Mouse (Mus musculus): ENCODE results near the gene Olfr344. TPM values are rescaled to one million over a fixed set of nuclear protein-coding genes. Genes with fewer than 3 reads are reported as not detected.

Olfr344 gene
- not detected in 2 replicates for polyA plus RNA-seq (2014; fragmentation: Nextera tagmentation; extraction: Ambion mirVana)

DNA sequence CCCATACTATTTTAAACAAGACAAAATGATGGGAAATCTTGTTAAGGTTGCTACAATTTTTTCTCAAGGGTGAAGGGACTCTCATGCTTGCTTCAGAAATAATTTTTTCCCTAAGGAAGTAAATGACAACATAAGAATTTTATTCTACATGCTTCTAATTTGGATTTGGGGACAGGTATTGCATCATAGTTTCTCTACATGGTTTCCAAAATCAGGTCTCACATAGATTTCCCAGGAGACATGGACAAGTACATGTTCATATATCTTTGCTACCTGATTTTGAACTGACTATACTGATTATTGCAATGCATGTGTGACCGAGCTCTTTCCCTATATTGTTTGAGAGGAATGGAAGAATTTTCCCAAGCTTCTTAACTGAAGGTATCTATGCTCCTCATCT is at the start of gene Olfr344:
Gene Olfr344 (plus strand): TSS at position 301 of the 400 bp plus-strand sequence.
- no peak within 1 kb of the TSS for H3K9ac ChIP-seq (ENCODE audit: low read length)
- 66% methylated on average over 1 of the region's 1 CpGs for WGBS
- no peak for ATAC-seq (ENCODE audit: insufficient number of reproducible peaks, insufficient read depth, low FRiP score, low read depth)

GRCm38 (mm10) chr2:36524698-36525097 is 41.8 kb upstream of the Olfr344 start, which contains the start of gene Olfr342:
TSS of gene Olfr342 (plus strand) at chr2:36524998.
- H3K36me3 ChIP-seq (ENCODE audit: control insufficient read depth, insufficient read depth, low read length) = no peaks in the 10 kb centered on the region
- no peak within 1 kb of the TSS for H3K4me3 ChIP-seq (ENCODE audit: control insufficient read depth in 1 of 2, insufficient read depth in 1 of 2, low read depth in 1 of 2, low read length in 2 of 2)
- no peak for ATAC-seq (ENCODE audit: insufficient number of reproducible peaks, insufficient read depth, low FRiP score, low read depth)
- H3K9ac ChIP-seq (ENCODE audit: low read length) = no peak within 1 kb of the TSS
- H3K27ac ChIP-seq (replicated peaks in 1 of 2; ENCODE audit: control insufficient read depth in 1 of 2, insufficient read depth in 1 of 2, low read depth in 2 of 2, low read length in 2 of 2) = no peak within 1 kb of the TSS
- H3K27me3 ChIP-seq (ENCODE audit: control insufficient read depth, insufficient read depth, low read length) = no peaks in the 10 kb centered on the region
- no peaks in the 10 kb centered on the region for H3K4me1 ChIP-seq (ENCODE audit: control insufficient read depth in 2 of 2, insufficient read depth in 2 of 2, low read length in 2 of 2)
- peaks cover 13% of the 10 kb centered on the region; the same call in 1 of the 2 replicates for H3K9me3 ChIP-seq (ENCODE audit: control insufficient read depth, low read length)
- no peak within 1 kb of the TSS for H3K4me2 ChIP-seq (ENCODE audit: low read length)
- WGBS = 56% methylated on average over 3 of the region's 3 CpGs

More for the DNA sequence above, at the start of gene Olfr344:
- no peak within 1 kb of the TSS for H3K27ac ChIP-seq (replicated peaks in 1 of 2; ENCODE audit: control insufficient read depth in 1 of 2, insufficient read depth in 1 of 2, low read depth in 2 of 2, low read length in 2 of 2)
- H3K4me3 ChIP-seq (ENCODE audit: control insufficient read depth in 1 of 2, insufficient read depth in 1 of 2, low read depth in 1 of 2, low read length in 2 of 2) = no peak within 1 kb of the TSS
- H3K4me1 ChIP-seq (ENCODE audit: control insufficient read depth in 2 of 2, insufficient read depth in 2 of 2, low read length in 2 of 2) = no peaks in the 10 kb centered on the region
- 0 out of 2 replicates have a peak, but pooled peaks cover 8% of the 10 kb centered on the region for H3K9me3 ChIP-seq (ENCODE audit: control insufficient read depth, low read length)
- no peaks in the 10 kb centered on the region for H3K36me3 ChIP-seq (ENCODE audit: control insufficient read depth, insufficient read depth, low read length)
- no peaks in the 10 kb centered on the region for H3K27me3 ChIP-seq (ENCODE audit: control insufficient read depth, insufficient read depth, low read length)
- H3K4me2 ChIP-seq (ENCODE audit: low read length) = no peak within 1 kb of the TSS

DNA sequence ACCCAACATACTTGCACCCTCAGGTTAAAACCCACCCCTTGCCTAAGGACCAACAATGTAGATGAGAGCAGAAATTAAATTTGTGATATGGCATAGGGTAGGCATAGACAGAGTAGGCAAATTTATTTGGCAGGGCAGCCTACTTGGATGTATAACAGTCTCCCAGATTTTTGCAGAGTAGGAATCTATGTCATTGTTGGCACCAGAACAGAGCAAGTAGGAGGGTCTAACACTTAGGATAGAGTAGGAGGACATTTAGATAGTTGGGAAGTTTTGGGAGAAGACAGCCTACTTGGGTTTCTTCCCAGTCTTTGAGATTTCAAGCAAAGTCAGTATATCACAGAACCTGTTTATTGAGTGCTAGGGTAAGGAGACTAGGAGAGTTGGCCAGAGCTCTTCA is 1.3 kb upstream of the Olfr344 start:
- no peak overlapping the region for H3K9ac ChIP-seq (ENCODE audit: low read length)
- no peak overlapping the region for H3K4me2 ChIP-seq (ENCODE audit: low read length)
- no peak overlapping the region for H3K4me3 ChIP-seq (ENCODE audit: control insufficient read depth in 1 of 2, insufficient read depth in 1 of 2, low read depth in 1 of 2, low read length in 2 of 2)
- 0 out of 2 replicates have a peak, but pooled peaks cover 8% of the 10 kb centered on the region for H3K9me3 ChIP-seq (ENCODE audit: control insufficient read depth, low read length)
- no peak overlapping the region for H3K27ac ChIP-seq (replicated peaks in 1 of 2; ENCODE audit: control insufficient read depth in 1 of 2, insufficient read depth in 1 of 2, low read depth in 2 of 2, low read length in 2 of 2)
- H3K4me1 ChIP-seq (ENCODE audit: control insufficient read depth in 2 of 2, insufficient read depth in 2 of 2, low read length in 2 of 2) = no peaks in the 10 kb centered on the region
- H3K27me3 ChIP-seq (ENCODE audit: control insufficient read depth, insufficient read depth, low read length) = no peaks in the 10 kb centered on the region
- no peak for ATAC-seq (ENCODE audit: insufficient number of reproducible peaks, insufficient read depth, low FRiP score, low read depth)
- no peaks in the 10 kb centered on the region for H3K36me3 ChIP-seq (ENCODE audit: control insufficient read depth, insufficient read depth, low read length)

DNA sequence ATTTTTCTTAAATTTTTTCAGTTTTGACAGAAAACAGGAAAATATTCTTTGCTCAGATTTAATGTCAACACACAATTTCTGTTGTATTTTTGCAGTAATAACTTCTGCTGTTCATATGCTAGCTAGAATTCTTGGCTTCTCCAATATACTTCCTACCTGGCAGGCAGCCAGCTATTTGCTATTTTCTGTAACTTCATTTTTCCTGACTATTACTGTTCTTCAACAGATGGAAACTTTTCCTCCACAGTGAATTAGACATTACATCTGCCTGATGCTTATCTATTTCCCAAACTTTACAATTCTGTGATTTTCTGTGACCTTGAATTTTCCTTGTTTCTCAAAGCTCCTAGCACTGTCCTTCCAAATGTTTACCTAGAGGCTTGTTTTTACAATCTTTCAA is 560 bp downstream of the Olfr344 start:
- Histone ChIP-seq H3K4me1 (ENCODE audit: control insufficient read depth in 2 of 2, insufficient read depth in 2 of 2, low read length in 2 of 2) (no peaks in the 10 kb centered on the region), H3K4me3 (ENCODE audit: control insufficient read depth in 1 of 2, insufficient read depth in 1 of 2, low read depth in 1 of 2, low read length in 2 of 2) (no peak overlapping the region), H3K4me2 (ENCODE audit: low read length) (no peak overlapping the region), H3K9me3 (ENCODE audit: control insufficient read depth, low read length) (0 out of 2 replicates have a peak, but pooled peaks cover 8% of the 10 kb centered on the region), H3K9ac (ENCODE audit: low read length) (no peak overlapping the region), H3K27me3 (ENCODE audit: control insufficient read depth, insufficient read depth, low read length) (no peaks in the 10 kb centered on the region), H3K27ac (replicated peaks in 1 of 2; ENCODE audit: control insufficient read depth in 1 of 2, insufficient read depth in 1 of 2, low read depth in 2 of 2, low read length in 2 of 2) (no peak overlapping the region), H3K36me3 (ENCODE audit: control insufficient read depth, insufficient read depth, low read length) (no peaks in the 10 kb centered on the region)
- no peak for ATAC-seq (ENCODE audit: insufficient number of reproducible peaks, insufficient read depth, low FRiP score, low read depth)

DNA sequence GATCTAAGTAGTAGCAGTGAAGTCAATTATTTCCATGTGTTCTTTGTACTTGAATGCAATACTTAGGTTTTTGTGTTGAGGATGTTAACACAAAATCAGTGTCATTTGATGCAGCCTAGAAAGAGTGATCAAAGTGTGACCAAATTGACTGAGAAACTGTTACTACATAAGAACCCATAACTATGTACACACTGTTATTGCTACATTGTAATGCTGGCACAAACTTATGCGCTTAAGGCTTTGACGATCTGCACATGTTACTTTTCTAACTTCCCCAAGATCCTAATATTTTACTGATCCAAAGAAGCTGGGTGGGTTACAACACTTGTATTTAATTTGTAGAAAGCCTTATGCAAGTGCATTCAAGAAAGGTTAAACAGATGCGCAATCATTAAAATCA is 1.4 kb downstream of the Olfr344 start:
- H3K4me1 ChIP-seq (ENCODE audit: control insufficient read depth in 2 of 2, insufficient read depth in 2 of 2, low read length in 2 of 2) = no peaks in the 10 kb centered on the region
- H3K36me3 ChIP-seq (ENCODE audit: control insufficient read depth, insufficient read depth, low read length) = no peaks in the 10 kb centered on the region
- H3K4me2 ChIP-seq (ENCODE audit: low read length) = no peak overlapping the region
- H3K9ac ChIP-seq (ENCODE audit: low read length) = no peak overlapping the region
- ATAC-seq (ENCODE audit: insufficient number of reproducible peaks, insufficient read depth, low FRiP score, low read depth) = no peak
- no peaks in the 10 kb centered on the region for H3K27me3 ChIP-seq (ENCODE audit: control insufficient read depth, insufficient read depth, low read length)
- H3K4me3 ChIP-seq (ENCODE audit: control insufficient read depth in 1 of 2, insufficient read depth in 1 of 2, low read depth in 1 of 2, low read length in 2 of 2) = no peak overlapping the region
- H3K27ac ChIP-seq (replicated peaks in 1 of 2; ENCODE audit: control insufficient read depth in 1 of 2, insufficient read depth in 1 of 2, low read depth in 2 of 2, low read length in 2 of 2) = no peak overlapping the region
- WGBS = 89% methylated on average over 3 of the region's 3 CpGs
- H3K9me3 ChIP-seq (ENCODE audit: control insufficient read depth, low read length) = 0 out of 2 replicates have a peak, but pooled peaks cover 8% of the 10 kb centered on the region

Other genes starting within 250 kb of the Olfr344 start
- gene Olfr338, start 193.1 kb upstream of the Olfr344 start, polyA plus RNA-seq (2014; fragmentation: Nextera tagmentation; extraction: Ambion mirVana) = not detected in 2 replicates
- gene Olfr339, start 147.7 kb upstream of the Olfr344 start, polyA plus RNA-seq (2014; fragmentation: Nextera tagmentation; extraction: Ambion mirVana) = not detected in 2 replicates
- gene Olfr340, start 114.1 kb upstream of the Olfr344 start, polyA plus RNA-seq (2014; fragmentation: Nextera tagmentation; extraction: Ambion mirVana) = not detected in 2 replicates
- gene Olfr341, start 84.2 kb upstream of the Olfr344 start, polyA plus RNA-seq (2014; fragmentation: Nextera tagmentation; extraction: Ambion mirVana) = not detected in 2 replicates
- gene Olfr342, start 41.7 kb upstream of the Olfr344 start, polyA plus RNA-seq (2014; fragmentation: Nextera tagmentation; extraction: Ambion mirVana) = not detected in 2 replicates
- not detected in 2 replicates for gene Olfr345, start 73.4 kb downstream of the Olfr344 start, polyA plus RNA-seq (2014; fragmentation: Nextera tagmentation; extraction: Ambion mirVana)
- not detected in 2 replicates for gene Olfr346, start 119.1 kb downstream of the Olfr344 start, polyA plus RNA-seq (2014; fragmentation: Nextera tagmentation; extraction: Ambion mirVana)
- gene Olfr347, start 165.2 kb downstream of the Olfr344 start, polyA plus RNA-seq (2014; fragmentation: Nextera tagmentation; extraction: Ambion mirVana) = not detected in 2 replicates
- gene Olfr348, start 217.6 kb downstream of the Olfr344 start, polyA plus RNA-seq (2014; fragmentation: Nextera tagmentation; extraction: Ambion mirVana) = not detected in 2 replicates
- gene Olfr50, start 223.9 kb downstream of the Olfr344 start, polyA plus RNA-seq (2014; fragmentation: Nextera tagmentation; extraction: Ambion mirVana) = not detected in 2 replicates

Measured in heart, embryonic 14.5 days (tissue).